Mouse (Mus musculus): ENCODE data around the gene Crybb1. TPM values are rescaled to one million over a fixed set of nuclear protein-coding genes. Genes with fewer than 3 reads are reported as not detected.

Gene Crybb1
- polyA plus RNA-seq, 1 experiment, result not detected

- no peaks in the 10 kb centered on the region for H3K36me3 ChIP-seq (ENCODE audit: control insufficient read depth, insufficient read depth, low read length, poor library complexity, severe bottlenecking)
- peaks cover 23% of the 10 kb centered on the region for H3K4me1 ChIP-seq (ENCODE audit: control insufficient read depth, insufficient read depth, low read length)
- TF ChIP-seq POLR2A (IDR thresholded peaks at IDR 0.05; ENCODE audit: insufficient read depth, low read length) (no peak), CTCF (IDR thresholded peaks at IDR 0.05; ENCODE audit: low read depth, low read length) (no peak), EP300 (IDR thresholded peaks at IDR 0.05; ENCODE audit: insufficient read depth, low read depth, low read length) (no peak)
- no peak overlapping the region for H3K27ac ChIP-seq (ENCODE audit: insufficient read depth, low read length)
- no peak overlapping the region for H3K4me3 ChIP-seq (ENCODE audit: low read depth, low read length)
- H3K27me3 ChIP-seq (ENCODE audit: control insufficient read depth, insufficient read depth, low read length, poor library complexity, severe bottlenecking), result no peaks in the 10 kb centered on the region
- H3K9me3 ChIP-seq (replicated peaks; ENCODE audit: control insufficient read depth, insufficient read depth, low read length, poor library complexity, severe bottlenecking), result no peaks in the 10 kb centered on the region
- no peak overlapping the region for H3K9ac ChIP-seq (ENCODE audit: low read depth, poor library complexity, severe bottlenecking)
Observed at GRCm38 (mm10) chr5:112286984-112287641, 31.5 kb downstream of the Crybb1 start.

GRCm38 (mm10) chr5:112287652-112288051, 32.0 kb downstream of the Crybb1 start:
- Histone ChIP-seq H3K27me3 (ENCODE audit: control insufficient read depth, insufficient read depth, low read length, poor library complexity, severe bottlenecking) (no peaks in the 10 kb centered on the region), H3K4me3 (ENCODE audit: low read depth, low read length) (no peak overlapping the region), H3K9ac (ENCODE audit: low read depth, poor library complexity, severe bottlenecking) (no peak overlapping the region), H3K36me3 (ENCODE audit: control insufficient read depth, insufficient read depth, low read length, poor library complexity, severe bottlenecking) (no peaks in the 10 kb centered on the region), H3K27ac (ENCODE audit: insufficient read depth, low read length) (no peak overlapping the region), H3K9me3 (replicated peaks; ENCODE audit: control insufficient read depth, insufficient read depth, low read length, poor library complexity, severe bottlenecking) (no peaks in the 10 kb centered on the region), H3K4me1 (ENCODE audit: control insufficient read depth, insufficient read depth, low read length) (peaks cover 20% of the 10 kb centered on the region)
- TF ChIP-seq POLR2A (IDR thresholded peaks at IDR 0.05; ENCODE audit: insufficient read depth, low read length) (no peak), EP300 (IDR thresholded peaks at IDR 0.05; ENCODE audit: insufficient read depth, low read depth, low read length) (no peak)

DNA sequence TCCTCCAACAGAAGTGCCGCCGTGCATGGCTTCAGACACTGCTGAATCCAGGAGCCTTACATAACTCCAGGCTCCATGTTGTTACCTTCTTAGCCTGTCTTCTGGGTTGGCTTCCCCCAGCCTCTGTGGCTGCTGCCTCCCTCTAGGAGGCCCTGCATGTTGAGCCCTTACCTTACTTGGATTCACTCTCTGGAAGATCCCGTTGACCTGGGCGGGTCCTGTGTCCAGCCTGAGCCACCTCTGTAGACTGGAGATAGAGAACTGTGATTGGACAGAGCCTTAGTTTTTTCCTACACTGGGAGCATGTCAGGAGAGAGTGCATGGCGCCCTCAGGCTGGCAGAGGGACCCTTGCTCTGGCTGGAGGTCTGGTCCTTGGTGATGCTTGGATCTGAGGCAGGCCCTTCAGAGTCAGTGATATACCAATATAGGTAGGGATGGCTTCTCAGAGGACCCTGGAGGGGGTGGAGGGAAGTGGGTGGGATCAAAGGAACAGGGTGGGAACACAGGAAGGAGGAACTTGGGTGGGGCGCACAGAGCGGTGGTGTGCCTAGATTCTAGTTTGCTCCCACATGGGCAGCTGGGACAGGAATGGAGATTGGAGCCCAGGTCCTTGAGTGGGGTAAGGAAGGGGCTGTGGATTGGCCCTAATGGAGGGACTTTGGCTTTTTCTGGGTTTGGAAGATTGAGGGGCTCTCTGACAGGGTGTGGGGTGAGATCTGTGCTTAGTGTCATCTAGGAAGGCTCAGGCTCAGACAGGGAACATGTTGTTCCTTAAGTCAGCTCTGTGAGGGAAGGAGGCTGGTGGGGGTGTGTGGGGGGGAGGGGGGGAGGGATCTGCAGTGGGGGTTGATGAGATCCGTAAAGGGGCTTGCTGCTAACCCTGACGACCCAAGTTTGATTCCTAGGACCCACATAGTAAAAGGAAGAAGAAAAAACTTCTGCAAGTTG, 32.9 kb downstream of the Crybb1 start:
- no peaks in the 10 kb centered on the region for H3K27me3 ChIP-seq (ENCODE audit: control insufficient read depth, insufficient read depth, low read length, poor library complexity, severe bottlenecking)
- H3K4me1 ChIP-seq (ENCODE audit: control insufficient read depth, insufficient read depth, low read length), result peaks cover 16% of the 10 kb centered on the region
- H3K4me3 ChIP-seq (ENCODE audit: low read depth, low read length), result no peak overlapping the region
- TF ChIP-seq POLR2A (IDR thresholded peaks at IDR 0.05; ENCODE audit: insufficient read depth, low read length) (no peak), EP300 (IDR thresholded peaks at IDR 0.05; ENCODE audit: insufficient read depth, low read depth, low read length) (no peak), CTCF (IDR thresholded peaks at IDR 0.05; ENCODE audit: low read depth, low read length) (no peak)
- H3K9ac ChIP-seq (ENCODE audit: low read depth, poor library complexity, severe bottlenecking), result no peak overlapping the region
- no peaks in the 10 kb centered on the region for H3K9me3 ChIP-seq (replicated peaks; ENCODE audit: control insufficient read depth, insufficient read depth, low read length, poor library complexity, severe bottlenecking)
- no peak overlapping the region for H3K27ac ChIP-seq (ENCODE audit: insufficient read depth, low read length)
- H3K36me3 ChIP-seq (ENCODE audit: control insufficient read depth, insufficient read depth, low read length, poor library complexity, severe bottlenecking), result no peaks in the 10 kb centered on the region

- H3K9ac ChIP-seq (ENCODE audit: low read depth, poor library complexity, severe bottlenecking), result no peak overlapping the region
- no peaks in the 10 kb centered on the region for H3K36me3 ChIP-seq (ENCODE audit: control insufficient read depth, insufficient read depth, low read length, poor library complexity, severe bottlenecking)
- H3K9me3 ChIP-seq (replicated peaks; ENCODE audit: control insufficient read depth, insufficient read depth, low read length, poor library complexity, severe bottlenecking), result no peaks in the 10 kb centered on the region
- TF ChIP-seq EP300 (IDR thresholded peaks at IDR 0.05; ENCODE audit: insufficient read depth, low read depth, low read length) (no peak), CTCF (IDR thresholded peaks at IDR 0.05; ENCODE audit: low read depth, low read length) (no peak), POLR2A (IDR thresholded peaks at IDR 0.05; ENCODE audit: insufficient read depth, low read length) (no peak)
- peaks cover 16% of the 10 kb centered on the region for H3K4me1 ChIP-seq (ENCODE audit: control insufficient read depth, insufficient read depth, low read length)
- no peak overlapping the region for H3K27ac ChIP-seq (ENCODE audit: insufficient read depth, low read length)
- no peak overlapping the region for H3K4me3 ChIP-seq (ENCODE audit: low read depth, low read length)
- no peaks in the 10 kb centered on the region for H3K27me3 ChIP-seq (ENCODE audit: control insufficient read depth, insufficient read depth, low read length, poor library complexity, severe bottlenecking)
Observed at GRCm38 (mm10) chr5:112289236-112289635, 33.6 kb downstream of the Crybb1 start.

GRCm38 (mm10) chr5:112289819-112290535, 34.4 kb downstream of the Crybb1 start:
- Histone ChIP-seq H3K9ac (ENCODE audit: low read depth, poor library complexity, severe bottlenecking) (no peak overlapping the region), H3K36me3 (ENCODE audit: control insufficient read depth, insufficient read depth, low read length, poor library complexity, severe bottlenecking) (no peaks in the 10 kb centered on the region), H3K4me3 (ENCODE audit: low read depth, low read length) (no peak overlapping the region), H3K27me3 (ENCODE audit: control insufficient read depth, insufficient read depth, low read length, poor library complexity, severe bottlenecking) (no peaks in the 10 kb centered on the region), H3K9me3 (replicated peaks; ENCODE audit: control insufficient read depth, insufficient read depth, low read length, poor library complexity, severe bottlenecking) (no peaks in the 10 kb centered on the region), H3K4me1 (ENCODE audit: control insufficient read depth, insufficient read depth, low read length) (peaks cover 22% of the 10 kb centered on the region), H3K27ac (ENCODE audit: insufficient read depth, low read length) (no peak overlapping the region)
- TF ChIP-seq EP300 (IDR thresholded peaks at IDR 0.05; ENCODE audit: insufficient read depth, low read depth, low read length) (no peak), CTCF (IDR thresholded peaks at IDR 0.05; ENCODE audit: low read depth, low read length) (no peak), POLR2A (IDR thresholded peaks at IDR 0.05; ENCODE audit: insufficient read depth, low read length) (no peak)
